Mouse (Mus musculus) midbrain, embryonic 14.5 days (tissue): ENCODE results near the gene Ppp1r36. TPM values are rescaled to one million over a fixed set of nuclear protein-coding genes. Genes with fewer than 3 reads are reported as not detected.

Source experiments
- ATAC-seq: fragments of 200-750 bp; cut with Nextera tagmentation; 2 replicates; pipeline ENCODE4 v1.8.0; 2017; ENCODE audit warnings: moderate number of reproducible peaks, moderate library complexity; ENCODE audit not compliant: low FRiP score, low TSS enrichment
- DNase-seq: peaks from one replicate; pipeline ENCODE4 v3.0.0-alpha.2; 2015
- H3K27ac ChIP-seq: fragments of 300-500 bp; sonication (generic); replicated peaks from 2 replicates; pipeline ENCODE4 v1.5.1; 2014; ENCODE audit warnings: mild to moderate bottlenecking, low read depth, low read length, moderate library complexity
- H3K27me3 ChIP-seq: fragments of 300-500 bp; sonication (generic); 2 replicates; pipeline ENCODE4 v1.6.1; 2014; ENCODE audit warnings: low read length, control low read depth, mixed read lengths; ENCODE audit not compliant: control insufficient read depth, insufficient read depth
- H3K36me3 ChIP-seq: fragments of 300-500 bp; sonication (generic); 2 replicates; pipeline ENCODE4 v1.6.1; 2014; ENCODE audit warnings: low read length, control low read depth; ENCODE audit not compliant: control insufficient read depth, insufficient read depth
- H3K4me1 ChIP-seq: fragments of 300-500 bp; sonication (generic); 2 replicates; pipeline ENCODE4 v1.6.1; 2014; ENCODE audit warnings: mild to moderate bottlenecking, antibody characterized with exemption, low read length, control low read depth; ENCODE audit not compliant: control insufficient read depth, insufficient read depth
- H3K4me2 ChIP-seq: fragments of 300-500 bp; sonication (generic); 2 replicates; pipeline ENCODE4 v1.6.1; 2014; ENCODE audit warnings: mild to moderate bottlenecking, low read length, moderate library complexity
- H3K4me3 ChIP-seq: fragments of 300-500 bp; sonication (generic); replicated peaks from 2 replicates; pipeline ENCODE4 v1.5.1; 2014; ENCODE audit warnings: low read depth, low read length
- H3K9ac ChIP-seq: fragments of 300-500 bp; sonication (generic); replicated peaks from 2 replicates; pipeline ENCODE4 v1.6.1; 2014; ENCODE audit warnings: mild to moderate bottlenecking, low read length, moderate library complexity
- H3K9me3 ChIP-seq: fragments of 300-500 bp; sonication (generic); 2 replicates; pipeline ENCODE4 v1.6.1; 2016; ENCODE audit warnings: low read length, control low read depth, mixed read lengths; ENCODE audit not compliant: control insufficient read depth
- WGBS: fragments of 180-500 bp; shearing (Covaris S2); extraction: QIAGEN DNeasy Blood & Tissue Kit; methylation state at CpG from one replicate; pipeline ENCODE4 v1.1.7; 2014; 5-methylcytosine and 5-hydroxymethylcytosine counted together
- polyA plus RNA-seq: library from polyadenylated mRNA; unstranded; fragments of >200 nt; fragmentation: Nextera tagmentation; extraction: Ambion mirVana; gene quantifications from 2 replicates; pipeline ENCODE4 v1.2.1, GENCODE M21; 2014

Ppp1r36 gene
- polyA plus RNA-seq, 1 experiment from 2014 or later, result 0.50 TPM

- Histone ChIP-seq H3K4me2 (no peak overlapping the region), H3K27ac (no peak overlapping the region), H3K4me1 (peaks cover 12% of the 10 kb centered on the region), H3K9ac (no peak overlapping the region), H3K27me3 (no peaks in the 10 kb centered on the region), H3K36me3 (no peaks in the 10 kb centered on the region), H3K9me3 (no peaks in the 10 kb centered on the region), H3K4me3 (no peak overlapping the region)
- ATAC-seq, result no peak
- DNase-seq, result no peak
- 76% methylated on average over 5 of the region's 7 CpGs for WGBS
Measured at GRCm38 (mm10) chr12:76372881-76373818, 44.2 kb upstream of the Ppp1r36 start.

GRCm38 (mm10) chr12:76373991-76374390 lies 43.3 kb upstream of the Ppp1r36 start:
- no peak overlapping the region for H3K4me3 ChIP-seq
- ATAC-seq, result no peak
- WGBS, result 71% methylated on average over 6 of the region's 6 CpGs
- no peaks in the 10 kb centered on the region for H3K27me3 ChIP-seq
- no peak overlapping the region for H3K27ac ChIP-seq
- H3K36me3 ChIP-seq, result no peaks in the 10 kb centered on the region
- H3K9ac ChIP-seq, result no peak overlapping the region
- peaks cover 9% of the 10 kb centered on the region for H3K4me1 ChIP-seq
- no peaks in the 10 kb centered on the region for H3K9me3 ChIP-seq
- no peak for DNase-seq
- no peak overlapping the region for H3K4me2 ChIP-seq

- DNase-seq, result no peak
- no peak for ATAC-seq
- no peaks in the 10 kb centered on the region for H3K27me3 ChIP-seq
- H3K9me3 ChIP-seq, result no peaks in the 10 kb centered on the region
- no peak overlapping the region for H3K4me2 ChIP-seq
- peaks cover 9% of the 10 kb centered on the region for H3K4me1 ChIP-seq
- H3K27ac ChIP-seq, result no peak overlapping the region
- H3K4me3 ChIP-seq, result no peak overlapping the region
- no peak overlapping the region for H3K9ac ChIP-seq
- no peaks in the 10 kb centered on the region for H3K36me3 ChIP-seq
- 77% methylated on average over 4 of the region's 4 CpGs for WGBS
Measured at GRCm38 (mm10) chr12:76374911-76375310, 42.4 kb upstream of the Ppp1r36 start.

- H3K4me3 ChIP-seq, result no peak overlapping the region
- no peaks in the 10 kb centered on the region for H3K27me3 ChIP-seq
- no peaks in the 10 kb centered on the region for H3K9me3 ChIP-seq
- 88% methylated on average over 3 of the region's 3 CpGs for WGBS
- ATAC-seq, result no peak
- no peak overlapping the region for H3K9ac ChIP-seq
- H3K4me1 ChIP-seq, result peaks cover 9% of the 10 kb centered on the region
- H3K27ac ChIP-seq, result no peak overlapping the region
- no peak for DNase-seq
- no peak overlapping the region for H3K4me2 ChIP-seq
- H3K36me3 ChIP-seq, result no peaks in the 10 kb centered on the region
Measured at GRCm38 (mm10) chr12:76375506-76375905, 41.8 kb upstream of the Ppp1r36 start.

- Histone ChIP-seq H3K9me3 (no peaks in the 10 kb centered on the region), H3K9ac (no peak overlapping the region), H3K27me3 (no peaks in the 10 kb centered on the region), H3K4me2 (no peak overlapping the region), H3K4me3 (no peak overlapping the region), H3K4me1 (peaks cover 5% of the 10 kb centered on the region), H3K36me3 (no peaks in the 10 kb centered on the region), H3K27ac (no peak overlapping the region)
- DNase-seq (peak; percentile 60), ATAC-seq (no peak)
- 38% methylated on average over 7 of the region's 7 CpGs for WGBS
Measured at GRCm38 (mm10) chr12:76376649-76377048, 40.7 kb upstream of the Ppp1r36 start.

- DNase-seq (no peak), ATAC-seq (no peak)
- Histone ChIP-seq H3K4me1 (peaks cover 1% of the 10 kb centered on the region; the same call in 1 of the 2 replicates), H3K36me3 (no peaks in the 10 kb centered on the region), H3K9ac (no peak overlapping the region), H3K27ac (no peak overlapping the region), H3K4me3 (no peak overlapping the region), H3K4me2 (no peak overlapping the region), H3K9me3 (no peaks in the 10 kb centered on the region), H3K27me3 (no peaks in the 10 kb centered on the region)
- 89% methylated on average over 6 of the region's 6 CpGs for WGBS
Measured at GRCm38 (mm10) chr12:76377059-76377458, 40.3 kb upstream of the Ppp1r36 start.

GRCm38 (mm10) chr12:76377726-76378125 lies 39.6 kb upstream of the Ppp1r36 start:
- H3K27me3 ChIP-seq, result no peaks in the 10 kb centered on the region
- H3K4me1 ChIP-seq, result no peaks in the 10 kb centered on the region
- H3K36me3 ChIP-seq, result no peaks in the 10 kb centered on the region
- H3K4me3 ChIP-seq, result no peak overlapping the region
- H3K9ac ChIP-seq, result no peak overlapping the region
- H3K9me3 ChIP-seq, result no peaks in the 10 kb centered on the region
- DNase-seq (no peak), ATAC-seq (no peak)
- no peak overlapping the region for H3K4me2 ChIP-seq
- WGBS, result 94% methylated on average over 3 of the region's 3 CpGs
- no peak overlapping the region for H3K27ac ChIP-seq

GRCm38 (mm10) chr12:76378556-76378955 lies 38.8 kb upstream of the Ppp1r36 start:
- Histone ChIP-seq H3K4me3 (no peak overlapping the region), H3K27me3 (no peaks in the 10 kb centered on the region), H3K9ac (no peak overlapping the region), H3K36me3 (no peaks in the 10 kb centered on the region), H3K9me3 (no peaks in the 10 kb centered on the region), H3K4me1 (no peaks in the 10 kb centered on the region), H3K4me2 (no peak overlapping the region), H3K27ac (no peak overlapping the region)
- ATAC-seq, result no peak
- DNase-seq, result no peak
- WGBS, result 92% methylated on average over 5 of the region's 5 CpGs

GRCm38 (mm10) chr12:76380151-76380550 lies 37.2 kb upstream of the Ppp1r36 start:
- ATAC-seq (no peak), DNase-seq (no peak)
- no peak overlapping the region for H3K4me3 ChIP-seq
- peaks cover under 1% of the 10 kb centered on the region; the same call in 1 of the 2 replicates for H3K36me3 ChIP-seq
- H3K9me3 ChIP-seq, result no peaks in the 10 kb centered on the region
- H3K9ac ChIP-seq, result no peak overlapping the region
- no peak overlapping the region for H3K4me2 ChIP-seq
- H3K27ac ChIP-seq, result no peak overlapping the region
- no peaks in the 10 kb centered on the region for H3K27me3 ChIP-seq
- WGBS, result 95% methylated on average over 7 of the region's 7 CpGs
- H3K4me1 ChIP-seq, result no peaks in the 10 kb centered on the region
